Mouse (Mus musculus) gastrocnemius, postnatal 25 days (tissue): ENCODE measurements at regions not wholly inside any gene's neighbourhood (a gene's known extent, or its start where the extent isn't known, plus 50 kb on each side); places are given as distances from the start of the nearest gene placed in this dataset.

Experiments
- DNase-seq: peaks from one replicate; pipeline ENCODE4 v3.0.0; 2022

DNA sequence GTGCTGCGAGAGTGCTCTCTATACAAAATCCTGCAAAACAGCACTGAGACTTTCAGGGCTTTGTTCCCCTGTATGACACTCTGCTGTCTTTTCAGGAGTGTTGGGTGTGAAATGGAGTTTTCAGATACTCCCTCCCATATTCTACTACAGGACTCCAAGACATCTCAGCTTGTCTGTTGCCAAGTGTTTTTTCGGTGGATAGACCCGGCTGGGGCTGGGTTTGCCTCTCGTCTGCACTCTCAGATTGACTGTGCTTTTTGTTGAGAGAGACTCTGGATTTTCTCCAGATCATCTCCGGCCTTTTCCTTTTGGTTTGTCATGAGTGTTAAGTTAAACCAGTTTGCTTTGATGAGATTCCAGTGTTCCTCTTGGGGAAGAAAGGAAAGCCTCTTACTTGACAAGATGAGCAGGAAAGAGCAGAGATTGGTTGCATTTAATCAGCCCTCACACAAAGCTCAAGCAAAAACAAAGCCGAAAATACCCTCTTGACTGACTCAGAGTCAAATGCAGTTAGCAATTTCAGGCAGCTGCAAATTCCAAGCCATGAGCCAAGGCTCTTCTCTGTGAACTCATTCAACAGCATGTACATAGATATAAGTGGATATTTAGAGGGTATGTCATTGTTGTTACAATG lies 219.3 kb upstream of the Veph1 start:
- no peak for DNase-seq

DNA sequence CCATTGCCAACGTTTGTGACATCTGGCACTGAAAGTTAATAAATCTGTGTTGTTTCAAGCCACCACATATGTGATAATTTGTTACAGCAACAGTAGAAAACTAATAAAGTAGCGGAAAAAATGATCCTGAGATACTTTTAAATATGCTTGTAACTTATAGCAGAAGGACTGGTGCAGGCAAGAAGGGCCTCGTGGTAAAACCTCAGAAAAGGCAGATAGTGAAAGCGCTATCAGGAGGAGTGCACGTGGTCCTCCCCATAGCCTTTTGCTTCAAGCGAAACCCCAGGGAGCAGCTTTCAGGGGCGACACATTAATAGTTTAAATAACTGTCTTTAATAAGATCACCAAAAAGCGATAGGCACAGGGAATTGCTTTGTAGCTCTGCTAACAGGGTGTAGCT lies 217.9 kb upstream of the Veph1 start:
- DNase-seq, result no peak

- DNase-seq, result no peak
These were observed 215.8 kb upstream of the Veph1 start for GRCm38 (mm10) chr3:66512408-66512807.

DNA sequence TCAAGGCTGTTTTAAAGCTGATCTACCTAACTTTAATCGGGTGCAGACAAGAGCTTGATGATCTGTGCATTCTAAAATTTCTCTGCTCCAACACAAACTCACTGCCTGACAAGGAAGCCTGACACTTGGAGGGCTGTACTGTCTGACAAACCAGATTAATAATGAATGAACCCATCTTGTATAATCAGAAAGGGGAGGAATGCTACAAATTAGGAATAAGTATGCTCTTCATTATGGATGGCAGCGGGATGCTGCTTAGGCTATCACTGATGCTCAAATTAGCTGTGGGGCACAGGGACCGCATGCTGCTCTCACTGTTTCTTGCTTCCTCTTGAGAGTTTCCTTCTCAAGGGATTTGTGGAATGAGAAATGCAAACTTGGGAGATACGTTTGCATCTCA lies 213.8 kb upstream of the Veph1 start:
- no peak for DNase-seq

GRCm38 (mm10) chr3:66506125-66506524 lies 209.5 kb upstream of the Veph1 start:
- DNase-seq, result no peak

GRCm38 (mm10) chr3:66505476-66506076 lies 208.9 kb upstream of the Veph1 start:
- DNase-seq, result no peak

GRCm38 (mm10) chr3:66504717-66505116 lies 208.1 kb upstream of the Veph1 start:
- peak; percentile 8 for DNase-seq

- DNase-seq, result no peak
These were observed 207.0 kb upstream of the Veph1 start for GRCm38 (mm10) chr3:66503615-66504014.

DNA sequence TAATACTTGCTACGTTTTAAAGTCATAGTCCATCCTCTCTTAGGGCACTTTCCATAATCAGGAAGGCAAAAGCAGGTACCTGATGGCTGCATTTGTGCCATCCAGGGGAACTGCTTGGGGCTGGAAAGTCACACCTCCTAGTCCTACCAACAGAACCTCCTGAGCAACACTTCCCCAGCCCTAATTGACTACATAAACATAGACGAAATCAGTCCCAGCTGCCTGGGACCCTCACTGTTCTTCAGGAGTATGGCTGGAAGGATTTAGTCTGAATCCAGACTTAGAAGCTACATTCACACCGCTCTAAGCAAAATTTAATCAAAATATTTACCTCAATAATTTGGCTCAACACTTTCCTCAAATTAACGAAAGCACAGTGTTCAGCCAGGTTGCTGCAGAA lies 205.2 kb upstream of the Veph1 start:
- DNase-seq, result no peak

GRCm38 (mm10) chr3:66494442-66495113 lies 197.9 kb upstream of the Veph1 start:
- DNase-seq, result no peak

DNA sequence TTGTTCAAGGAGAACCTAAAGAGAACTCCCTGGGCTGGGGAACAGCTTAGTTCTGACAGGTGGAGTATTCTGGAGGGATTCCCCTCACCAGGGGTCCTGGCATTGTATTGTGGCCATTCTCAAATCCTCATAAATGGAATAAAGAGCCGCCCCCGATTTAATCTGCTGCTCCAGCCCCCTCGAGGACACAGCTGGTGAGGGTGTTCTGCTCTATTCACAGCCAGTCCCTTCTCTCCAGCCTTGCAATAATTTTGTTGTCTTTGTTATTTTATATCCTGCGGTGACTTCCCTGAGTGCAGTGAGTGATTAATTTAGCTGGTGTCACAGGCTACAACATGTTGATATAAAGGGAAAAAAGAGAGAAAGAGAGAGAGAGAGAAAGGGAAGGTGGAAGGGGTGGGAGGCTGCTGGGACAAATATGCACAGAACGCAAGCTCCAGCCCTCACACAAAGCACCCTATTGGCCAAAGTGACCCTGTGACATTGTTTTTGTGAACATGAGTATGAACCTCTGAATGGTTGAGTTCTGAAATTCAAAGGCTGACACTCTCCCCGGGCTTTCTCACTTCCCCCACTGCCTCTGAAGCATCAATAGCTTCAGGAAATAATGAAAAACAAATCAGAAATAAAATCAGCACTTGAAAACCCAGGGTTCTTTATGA lies 194.2 kb upstream of the Veph1 start:
- DNase-seq, result no peak

DNA sequence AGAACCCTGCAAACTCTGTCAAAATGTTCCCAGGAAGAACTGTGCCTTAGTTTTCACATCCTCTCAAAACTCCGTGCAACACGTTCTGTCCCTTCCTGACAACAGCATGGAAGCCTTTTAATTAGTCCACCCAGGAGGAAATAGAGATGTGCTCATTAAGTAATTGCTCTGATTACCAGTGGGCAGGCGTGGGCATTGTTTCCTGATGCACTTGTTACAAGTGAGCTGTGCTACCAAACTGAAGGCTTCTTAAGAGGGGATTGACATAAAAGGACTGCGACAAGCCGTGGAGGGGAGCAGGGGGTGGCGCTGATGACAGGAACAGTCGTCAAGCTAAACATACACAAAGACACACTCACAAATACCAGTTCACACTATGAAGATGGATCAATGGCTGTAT lies 192.1 kb upstream of the Veph1 start:
- no peak for DNase-seq

GRCm38 (mm10) chr3:66486658-66487057 lies 190.0 kb upstream of the Veph1 start:
- DNase-seq, result no peak

GRCm38 (mm10) chr3:66486184-66486583 lies 189.5 kb upstream of the Veph1 start:
- DNase-seq, result no peak

DNA sequence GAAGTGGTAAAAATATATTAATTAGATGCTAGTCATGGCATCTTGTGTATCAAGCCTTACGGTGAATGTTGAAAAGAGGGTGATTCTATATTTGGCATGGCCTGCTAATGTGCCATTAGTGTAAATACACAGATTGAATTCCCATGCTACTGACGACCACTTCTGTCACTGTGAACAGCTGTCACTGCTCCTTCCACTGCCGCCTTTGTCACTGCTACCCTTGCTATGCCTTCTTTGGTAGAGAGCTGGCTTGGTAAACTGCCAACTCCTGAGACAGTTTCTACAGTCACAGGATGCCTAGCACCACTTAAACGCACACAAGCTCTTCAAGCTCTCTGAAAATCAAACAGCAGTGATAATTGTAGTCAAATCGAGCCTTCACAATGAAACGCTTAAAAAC lies 184.1 kb upstream of the Veph1 start:
- DNase-seq, result no peak

DNA sequence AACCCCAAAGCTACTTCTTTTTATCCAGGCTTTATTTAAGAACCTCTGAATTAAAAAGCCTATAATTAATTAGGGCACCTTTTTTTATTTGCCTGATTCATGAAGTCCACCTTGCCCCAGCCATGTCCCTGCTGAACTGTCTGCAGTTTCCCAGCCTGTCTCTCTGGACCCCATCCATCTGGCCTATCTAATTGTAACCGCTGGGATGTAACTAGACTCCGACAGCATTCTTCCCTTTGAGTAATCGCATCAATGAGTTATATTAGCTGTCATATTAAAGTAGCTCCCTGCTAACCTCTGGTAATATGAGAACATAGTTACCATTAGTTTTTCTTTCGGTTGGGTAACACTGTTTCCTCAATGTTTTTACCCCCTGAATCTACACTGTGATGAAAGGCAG lies 182.6 kb upstream of the Veph1 start:
- peak; percentile 14 for DNase-seq

DNA sequence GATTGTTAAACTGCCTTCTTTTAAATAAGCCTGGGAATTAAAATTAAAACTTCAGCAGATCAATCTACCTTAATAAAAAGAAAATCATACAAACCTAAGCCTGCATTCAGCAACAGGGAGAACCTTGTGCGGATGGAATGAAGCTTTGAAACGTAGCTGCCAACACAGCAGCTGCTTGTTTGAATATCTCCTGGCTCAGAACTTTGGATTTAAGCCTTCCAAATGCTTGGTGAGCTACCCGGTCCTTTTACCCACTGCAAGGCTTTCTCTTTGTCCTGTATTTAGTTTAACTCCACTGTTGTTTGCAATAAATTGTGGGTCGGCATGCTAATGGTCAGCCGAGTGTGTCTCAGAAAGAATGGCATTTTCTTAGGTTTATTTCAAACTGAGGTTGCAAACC lies 169.7 kb upstream of the Veph1 start:
- DNase-seq, result no peak

GRCm38 (mm10) chr3:66465371-66465770 lies 168.7 kb upstream of the Veph1 start:
- DNase-seq, result no peak

GRCm38 (mm10) chr3:66462341-66462740 lies 165.7 kb upstream of the Veph1 start:
- no peak for DNase-seq

- DNase-seq, result no peak
These were observed 149.9 kb upstream of the Veph1 start for GRCm38 (mm10) chr3:66446274-66447159.

- no peak for DNase-seq
These were observed 136.6 kb upstream of the Veph1 start for GRCm38 (mm10) chr3:66433216-66433615.

GRCm38 (mm10) chr3:66430187-66430586 lies 133.6 kb upstream of the Veph1 start:
- no peak for DNase-seq
